Mouse (Mus musculus): ENCODE data around the gene Crhr1.

- TF ChIP-seq MYOD1 (IDR thresholded peaks at IDR 0.05; ENCODE audit: control insufficient read depth in 1 of 3, insufficient read length in 2 of 3, low read depth in 2 of 3) (no peak), POLR2AphosphoS2 (IDR thresholded peaks at IDR 0.05; ENCODE audit: insufficient read length, low read depth) (no peak), USF1 (IDR thresholded peaks at IDR 0.05; ENCODE audit: low read depth) (peak; percentile 14), POLR2A (IDR thresholded peaks at IDR 0.05; ENCODE audit: insufficient read length, low read depth) (no peak), TCF12 (IDR thresholded peaks at IDR 0.05; ENCODE audit: insufficient read depth, poor library complexity, severe bottlenecking) (no peak), MAX (IDR thresholded peaks at IDR 0.05; ENCODE audit: low read depth) (no peak), CEBPB (IDR thresholded peaks at IDR 0.05; ENCODE audit: insufficient read depth, poor library complexity, severe bottlenecking) (no peak), REST (IDR thresholded peaks at IDR 0.05; ENCODE audit: insufficient read depth, insufficient read length) (no peak), TCF3 (IDR thresholded peaks at IDR 0.05; ENCODE audit: insufficient read length, low read depth) (no peak), E2F4 (IDR thresholded peaks at IDR 0.05; ENCODE audit: insufficient read depth) (no peak), SRF (IDR thresholded peaks at IDR 0.05; ENCODE audit: control insufficient read depth, insufficient read length, low read depth) (no peak)
Measured at GRCm38 (mm10) chr11:104123479-104123878, 9.2 kb upstream of the Crhr1 start.
